Mouse (Mus musculus) erythroblast, embryonic 14.5 days (primary cell): Measurements from ENCODE around the gene Card11.

Source experiments
- GATA1 ChIP-seq: IDR thresholded peaks from 2 replicates; pipeline ENCODE4 v1.6.1; 2012; ENCODE audit warnings: low read length, inconsistent platforms, mixed read lengths
- TAL1 ChIP-seq: IDR thresholded peaks from 3 replicates; pipeline ENCODE4 v1.6.1; 2012; ENCODE audit warnings: low read length, inconsistent platforms, mixed read lengths

GRCm38 (mm10) chr5:141005491-141005890, 5.1 kb upstream of the Card11 start:
- no peak for TF ChIP-seq GATA1
- TF ChIP-seq TAL1: no peak
